Mouse (Mus musculus) lung, adult 2 months (tissue): ENCODE data around the gene Olfr869.

Experiments used
- CTCF ChIP-seq: fragments of 200-500 bp; IDR thresholded peaks from 2 replicates; pipeline ENCODE4 v1.5.1; 2011; ENCODE audit warnings: mild to moderate bottlenecking, low read length, control low read depth; ENCODE audit not compliant: insufficient read depth
- POLR2A ChIP-seq: fragments of 200-500 bp; IDR thresholded peaks from 2 replicates; pipeline ENCODE4 v1.6.1; 2011; ENCODE audit warnings: low read depth, mild to moderate bottlenecking, control low read depth, low read length, borderline replicate concordance; ENCODE audit errors: extremely low read depth

DNA sequence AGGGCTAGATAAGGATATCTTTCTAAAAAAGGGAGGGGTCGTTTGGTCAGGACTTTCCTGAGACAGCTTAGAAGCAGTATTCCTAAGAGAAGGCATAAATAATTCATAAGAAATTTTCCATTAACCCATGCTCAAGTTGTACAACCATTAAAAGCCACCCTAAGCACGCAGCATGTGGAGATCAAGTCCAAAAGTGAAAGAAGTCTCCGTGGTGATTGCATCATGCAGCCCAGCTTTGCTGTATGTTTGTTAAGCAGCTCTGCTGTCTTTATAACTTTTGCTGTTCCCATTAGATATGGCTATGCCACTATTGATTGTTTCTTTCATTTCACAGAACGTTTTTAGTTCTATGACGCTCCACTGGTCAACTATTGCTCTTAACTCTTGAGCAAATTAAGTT lies 50.7 kb downstream of the Olfr869 start:
- TF ChIP-seq CTCF (no peak), POLR2A (no peak)
